Mouse (Mus musculus) intestine, embryonic 14.5 days (tissue): ENCODE data around the gene Mturn. TPM values are rescaled to one million over a fixed set of nuclear protein-coding genes. Genes with fewer than 3 reads are reported as not detected.
A peak's percentile ranks its signal among the peaks of the same experiment; 100 is the strongest.

Source experiments
- ATAC-seq: fragments of 200-750 bp; cut with Nextera tagmentation; replicated peaks from 2 replicates; pipeline ENCODE4 v1.8.0; 2017; ENCODE audit warnings: low read depth, moderate number of reproducible peaks, moderate TSS enrichment, moderate library complexity; ENCODE audit not compliant: low FRiP score, low TSS enrichment
- DNase-seq: peaks from one replicate; pipeline ENCODE4 v3.0.0-alpha.2; 2018; ENCODE audit warnings: low spot score
- H3K27ac ChIP-seq: fragments of 300-500 bp; sonication (generic); 2 replicates; pipeline ENCODE4 v1.5.1; 2014; ENCODE audit warnings: low read depth, mild to moderate bottlenecking, control low read depth
- H3K27me3 ChIP-seq: fragments of 300-500 bp; sonication (generic); replicated peaks from 2 replicates; pipeline ENCODE4 v1.6.1; 2014; ENCODE audit warnings: low read length, control low read depth; ENCODE audit not compliant: control insufficient read depth, insufficient read depth
- H3K36me3 ChIP-seq: fragments of 300-500 bp; sonication (generic); 2 replicates; pipeline ENCODE4 v1.6.1; 2014; ENCODE audit warnings: low read length, control low read depth; ENCODE audit not compliant: control insufficient read depth, insufficient read depth
- H3K4me1 ChIP-seq: fragments of 300-500 bp; sonication (generic); replicated peaks from 2 replicates; pipeline ENCODE4 v1.6.1; 2014; ENCODE audit warnings: low read length, control low read depth, mixed read lengths; ENCODE audit not compliant: control insufficient read depth, insufficient read depth
- H3K4me2 ChIP-seq: fragments of 300-500 bp; sonication (generic); 2 replicates; pipeline ENCODE4 v1.6.1; 2014; ENCODE audit warnings: low read length
- H3K4me3 ChIP-seq: fragments of 300-500 bp; sonication (generic); 2 replicates; pipeline ENCODE4 v1.5.1; 2014; ENCODE audit warnings: low read depth, low read length, control low read depth, mixed read lengths
- H3K9ac ChIP-seq: fragments of 300-500 bp; sonication (generic); 2 replicates; pipeline ENCODE4 v1.6.1; 2014; ENCODE audit warnings: mild to moderate bottlenecking, low read length
- H3K9me3 ChIP-seq: fragments of 300-500 bp; sonication (generic); 2 replicates; pipeline ENCODE4 v1.6.1; 2016; ENCODE audit warnings: low read length, control low read depth; ENCODE audit not compliant: control insufficient read depth
- WGBS: fragments of 180-500 bp; shearing (Covaris S2); extraction: QIAGEN DNeasy Blood & Tissue Kit; methylation state at CpG from one replicate; pipeline ENCODE4 v1.1.7; 2014; 5-methylcytosine and 5-hydroxymethylcytosine counted together
- polyA plus RNA-seq: library from polyadenylated mRNA; unstranded; fragments of >200 nt; fragmentation: Nextera tagmentation; extraction: Ambion mirVana; gene quantifications from 2 replicates; pipeline ENCODE4 v1.2.1, GENCODE M21; 2014

Mturn gene
- polyA plus RNA-seq, 1 experiment from 2014 or later = 9.9 TPM

DNA sequence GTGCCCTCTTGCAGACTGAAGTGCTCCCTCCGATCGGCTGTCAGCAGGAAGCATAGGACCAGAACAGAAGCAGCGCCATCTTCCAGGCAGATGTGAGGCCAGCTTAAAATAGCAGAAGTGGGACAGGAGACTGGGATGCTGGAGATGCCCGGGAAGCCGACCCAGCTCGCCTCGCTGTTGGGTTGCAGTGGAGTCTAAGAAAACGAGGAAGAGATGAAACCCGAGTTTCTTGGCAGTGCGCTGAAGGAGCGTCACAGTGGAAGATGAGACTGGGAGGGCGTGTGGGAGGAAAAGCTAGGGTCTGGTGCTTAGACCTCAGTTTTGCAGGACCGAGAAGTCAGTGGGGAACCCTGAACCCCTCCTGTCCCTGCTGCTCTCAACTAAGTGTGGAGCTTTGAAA lies 9.4 kb downstream of the Mturn start:
- H3K27me3 ChIP-seq = no peaks in the 10 kb centered on the region
- no peak overlapping the region for H3K4me2 ChIP-seq
- no peak overlapping the region for H3K9ac ChIP-seq
- DNase-seq (peak; percentile 37), ATAC-seq (no peak)
- 83% methylated on average over 13 of the region's 13 CpGs for WGBS
- no peaks in the 10 kb centered on the region for H3K4me1 ChIP-seq
- H3K27ac ChIP-seq = no peak overlapping the region
- no peaks in the 10 kb centered on the region for H3K9me3 ChIP-seq
- H3K4me3 ChIP-seq = no peak overlapping the region
- no peaks in the 10 kb centered on the region for H3K36me3 ChIP-seq

GRCm38 (mm10) chr6:54691368-54692116 lies 10.1 kb downstream of the Mturn start:
- Histone ChIP-seq H3K9ac (no peak overlapping the region), H3K4me2 (no peak overlapping the region), H3K27ac (no peak overlapping the region), H3K36me3 (no peaks in the 10 kb centered on the region), H3K4me1 (no peaks in the 10 kb centered on the region), H3K9me3 (no peaks in the 10 kb centered on the region), H3K27me3 (no peaks in the 10 kb centered on the region), H3K4me3 (no peak overlapping the region)
- no peak for ATAC-seq
- 78% methylated on average over 14 of the region's 14 CpGs for WGBS
- DNase-seq = no peak

DNA sequence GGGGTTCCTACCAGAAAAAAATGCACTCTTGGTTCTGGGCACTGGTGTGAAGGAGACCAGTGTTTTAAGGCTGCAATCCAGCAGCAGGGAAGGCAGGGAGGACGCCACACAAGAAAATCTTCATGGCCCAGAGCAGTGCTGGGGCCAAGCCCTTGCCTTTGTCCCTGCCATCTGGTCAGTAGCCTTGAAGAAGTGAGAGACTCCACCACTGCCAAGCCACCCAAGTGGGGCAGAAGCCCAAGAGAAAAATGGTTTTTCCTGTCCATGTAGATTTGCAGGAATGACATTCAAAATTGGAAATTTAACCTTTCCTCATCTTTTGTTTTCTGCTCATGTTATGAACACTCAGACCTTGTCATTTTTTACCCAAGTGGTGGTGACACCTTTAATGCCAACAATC lies 10.8 kb downstream of the Mturn start:
- WGBS = 65% methylated on average over 1 of the region's 1 CpGs
- ATAC-seq (no peak), DNase-seq (peak; percentile 41)
- no peak overlapping the region for H3K9ac ChIP-seq
- H3K27ac ChIP-seq = no peak overlapping the region
- H3K4me2 ChIP-seq = no peak overlapping the region
- H3K36me3 ChIP-seq = no peaks in the 10 kb centered on the region
- H3K9me3 ChIP-seq = no peaks in the 10 kb centered on the region
- H3K4me3 ChIP-seq = no peak overlapping the region
- H3K4me1 ChIP-seq = no peaks in the 10 kb centered on the region
- no peaks in the 10 kb centered on the region for H3K27me3 ChIP-seq

- H3K36me3 ChIP-seq = no peaks in the 10 kb centered on the region
- H3K4me1 ChIP-seq = no peaks in the 10 kb centered on the region
- H3K4me3 ChIP-seq = no peak overlapping the region
- H3K27me3 ChIP-seq = no peaks in the 10 kb centered on the region
- H3K9me3 ChIP-seq = no peaks in the 10 kb centered on the region
- 92% methylated on average over 6 of the region's 6 CpGs for WGBS
- H3K27ac ChIP-seq = no peak overlapping the region
- no peak for DNase-seq
- no peak overlapping the region for H3K4me2 ChIP-seq
- no peak overlapping the region for H3K9ac ChIP-seq
- no peak for ATAC-seq
These were observed 11.9 kb downstream of the Mturn start for GRCm38 (mm10) chr6:54693286-54693685.

- H3K9ac ChIP-seq = peak overlapping the region; percentile 45
- H3K36me3 ChIP-seq = no peaks in the 10 kb centered on the region
- DNase-seq = peak; percentile 69
- peak; percentile 48 for ATAC-seq
- H3K27me3 ChIP-seq = peaks cover 16% of the 10 kb centered on the region
- WGBS = 4% methylated on average over 24 of the region's 24 CpGs
- H3K4me1 ChIP-seq = peaks cover 4% of the 10 kb centered on the region; the same call in 1 of the 2 replicates
- peak overlapping the region; percentile 90 for H3K4me2 ChIP-seq
- H3K27ac ChIP-seq = no peak overlapping the region
- H3K4me3 ChIP-seq = peak overlapping the region; percentile 53
- H3K9me3 ChIP-seq = no peaks in the 10 kb centered on the region
These were observed 17.5 kb downstream of the Mturn start for GRCm38 (mm10) chr6:54698691-54699476.

GRCm38 (mm10) chr6:54699477-54700056 lies 18.1 kb downstream of the Mturn start:
- WGBS = 3% methylated on average over 19 of the region's 19 CpGs
- H3K9me3 ChIP-seq = no peaks in the 10 kb centered on the region
- peak overlapping the region; percentile 45 for H3K9ac ChIP-seq
- peak overlapping the region; percentile 53 for H3K4me3 ChIP-seq
- peak overlapping the region; percentile 90 for H3K4me2 ChIP-seq
- ATAC-seq (peak; percentile 75), DNase-seq (peak; percentile 86)
- H3K27me3 ChIP-seq = peaks cover 23% of the 10 kb centered on the region
- peaks cover 4% of the 10 kb centered on the region; the same call in 1 of the 2 replicates for H3K4me1 ChIP-seq
- no peak overlapping the region for H3K27ac ChIP-seq
- no peaks in the 10 kb centered on the region for H3K36me3 ChIP-seq

DNA sequence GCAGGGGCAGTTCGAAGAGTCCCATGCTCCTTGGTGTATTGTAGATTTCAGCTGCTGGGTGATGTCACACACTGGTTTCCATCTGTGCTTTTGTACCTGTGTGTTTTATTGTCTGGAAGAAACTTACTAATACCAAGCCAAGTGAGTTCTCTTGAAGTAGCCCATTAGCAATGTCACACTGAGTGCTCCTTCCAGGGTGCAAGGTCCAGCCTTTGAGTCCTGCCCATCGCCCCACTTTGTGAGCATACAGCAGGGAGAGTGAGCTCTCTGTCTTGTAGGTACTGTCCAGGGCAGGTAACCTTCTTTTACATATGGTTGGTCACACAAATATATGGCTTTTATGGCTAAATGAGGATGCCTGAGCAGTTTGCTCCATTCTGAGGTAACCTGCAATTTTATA lies 19.1 kb downstream of the Mturn start:
- no peaks in the 10 kb centered on the region for H3K36me3 ChIP-seq
- peaks cover 4% of the 10 kb centered on the region; the same call in 1 of the 2 replicates for H3K4me1 ChIP-seq
- WGBS = 91% methylated on average over 2 of the region's 2 CpGs
- no peak for ATAC-seq
- no peak overlapping the region for H3K27ac ChIP-seq
- H3K4me2 ChIP-seq = no peak overlapping the region
- no peak overlapping the region for H3K9ac ChIP-seq
- peak; percentile 36 for DNase-seq
- no peak overlapping the region for H3K4me3 ChIP-seq
- peaks cover 28% of the 10 kb centered on the region for H3K27me3 ChIP-seq
- no peaks in the 10 kb centered on the region for H3K9me3 ChIP-seq

DNA sequence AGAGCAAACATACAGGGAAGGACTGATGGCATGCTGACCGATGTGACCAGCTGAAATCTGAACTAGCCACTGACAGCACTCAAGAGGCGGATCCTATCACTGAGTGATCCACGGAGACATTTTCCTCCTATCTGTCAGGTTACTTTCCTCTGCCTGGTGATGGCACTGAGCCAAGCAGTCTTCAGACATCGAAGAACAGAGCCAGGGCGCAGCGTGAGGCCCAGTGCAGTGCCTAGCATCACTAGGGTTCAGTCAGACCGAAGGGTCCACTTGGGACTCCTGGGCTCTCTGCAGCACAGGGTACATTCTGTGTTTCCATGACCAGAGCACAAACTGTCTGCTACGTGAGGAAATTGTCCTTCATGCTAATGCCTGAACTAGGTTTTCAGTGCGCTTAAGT lies 20.5 kb downstream of the Mturn start:
- Histone ChIP-seq H3K9me3 (no peaks in the 10 kb centered on the region), H3K4me3 (no peak overlapping the region), H3K4me1 (peaks cover 6% of the 10 kb centered on the region; the same call in 1 of the 2 replicates), H3K27ac (no peak overlapping the region), H3K27me3 (peaks cover 28% of the 10 kb centered on the region), H3K9ac (no peak overlapping the region), H3K4me2 (no peak overlapping the region), H3K36me3 (no peaks in the 10 kb centered on the region)
- DNase-seq (peak; percentile 42), ATAC-seq (no peak)
- WGBS = 65% methylated on average over 9 of the region's 9 CpGs
